Mouse (Mus musculus): ENCODE measurements around the gene Lrrc74a.

- TF ChIP-seq CTCF (IDR thresholded peaks at IDR 0.05; ENCODE audit: low read depth) (no peak), EP300 (optimal IDR thresholded peaks at IDR 0.05) (no peak)
Measured at GRCm38 (mm10) chr12:86802005-86802671, 68.0 kb downstream of the Lrrc74a start.

All from stomach, postnatal 0 days (tissue).